Comparison of ENCODE assay signal across 17 mouse cellular contexts in genomic region chr5:66760747-66761146, GRCm38 (mm10). TPM values are rescaled to one million over a fixed set of nuclear protein-coding genes. Genes with fewer than 3 reads are reported as not detected.
DNase-seq lines count a peak whose midpoint lies in the region; ATAC-seq lines count a peak whose summit lies in the region.
"Had no signal": no experiment of that assay in that cellular context is flagged by ENCODE, and none has a peak within 500 bp of the region (broad histone marks: within the 10 kb centered on the region; RNA-seq: fewer than 3 reads in every experiment).

No protein-coding gene starts in this region.

- H3K27ac ChIP-seq in embryonic facial prominence, embryonic 14.5 days (replicated peaks; ENCODE audit: low read depth, low read length), result no peak overlapping the region
- no peak overlapping the region for H3K27ac ChIP-seq in embryonic facial prominence, embryonic 10.5 days (replicated peaks)
- H3K27ac ChIP-seq: embryonic facial prominence, embryonic 13.5 days; hindbrain, postnatal 0 days; limb, embryonic 10.5 days; liver, embryonic 13.5 days; stomach, embryonic 15.5 days had no signal

- H3K9ac ChIP-seq in embryonic facial prominence, embryonic 14.5 days (ENCODE audit: low read depth, low read length), result no peak overlapping the region
- H3K9ac ChIP-seq: embryonic facial prominence, embryonic 13.5 days; liver, embryonic 13.5 days; stomach, embryonic 15.5 days had no signal

- DNase-seq in embryonic facial prominence, embryonic 14.5 days (ENCODE audit: low spot score), result peak; percentile 44
- no peak for DNase-seq in embryonic facial prominence, embryonic 10.5 days (ENCODE audit: low spot score)
- peak; percentile 10 for DNase-seq in right cerebral cortex, postnatal 14 days
- DNase-seq in right cerebral cortex, postnatal 10 days (ENCODE audit: low spot score in 2 of 2), result no peak
- peak; percentile 65 for DNase-seq in gastrocnemius, postnatal 25 days
- DNase-seq in retina, postnatal 7 days (ENCODE audit: low read depth, low spot score), result peak; percentile 21
- DNase-seq in thymus, postnatal 0 days (ENCODE audit: low spot score), result no peak
- no peak for DNase-seq in lung, postnatal 14 days
- DNase-seq: kidney, adult 2 months; liver, embryonic 13.5 days had no signal

- WGBS in embryonic facial prominence, embryonic 14.5 days, result 83% methylated on average over 10 of the region's 10 CpGs
- WGBS in embryonic facial prominence, embryonic 10.5 days, result 89% methylated on average over 10 of the region's 10 CpGs

- no peaks in the 10 kb centered on the region for H3K9me3 ChIP-seq in embryonic facial prominence, embryonic 14.5 days (ENCODE audit: control insufficient read depth, low read length)
- no peaks in the 10 kb centered on the region for H3K9me3 ChIP-seq in embryonic facial prominence, embryonic 10.5 days
- H3K9me3 ChIP-seq: embryonic facial prominence, embryonic 13.5 days; limb, embryonic 10.5 days; liver, embryonic 13.5 days; stomach, embryonic 15.5 days had no signal

- H3K4me2 ChIP-seq in embryonic facial prominence, embryonic 14.5 days (ENCODE audit: low read depth, low read length), result no peak overlapping the region
- H3K4me2 ChIP-seq: embryonic facial prominence, embryonic 13.5 days; liver, embryonic 13.5 days; stomach, embryonic 15.5 days had no signal

- H3K27me3 ChIP-seq in embryonic facial prominence, embryonic 14.5 days (replicated peaks; ENCODE audit: control insufficient read depth, insufficient read depth, low read length), result no peaks in the 10 kb centered on the region
- H3K27me3 ChIP-seq in embryonic facial prominence, embryonic 10.5 days (replicated peaks; ENCODE audit: low read depth, poor library complexity, severe bottlenecking), result no peaks in the 10 kb centered on the region
- H3K27me3 ChIP-seq: embryonic facial prominence, embryonic 13.5 days; liver, embryonic 13.5 days; stomach, embryonic 15.5 days had no signal

- H3K4me3 ChIP-seq in embryonic facial prominence, embryonic 14.5 days (ENCODE audit: low read depth, low read length), result no peak overlapping the region
- H3K4me3 ChIP-seq in embryonic facial prominence, embryonic 10.5 days, result no peak overlapping the region
- H3K4me3 ChIP-seq: embryonic facial prominence, embryonic 13.5 days; limb, embryonic 10.5 days; liver, embryonic 13.5 days; stomach, embryonic 15.5 days had no signal

- peaks cover 5% of the 10 kb centered on the region for H3K4me1 ChIP-seq in embryonic facial prominence, embryonic 14.5 days (ENCODE audit: control insufficient read depth, insufficient read depth, low read length)
- peaks cover 23% of the 10 kb centered on the region for H3K4me1 ChIP-seq in embryonic facial prominence, embryonic 10.5 days
- H3K4me1 ChIP-seq: liver, embryonic 13.5 days; stomach, embryonic 15.5 days had no signal

- peak; percentile 35; the same call in 1 of the 2 replicates for ATAC-seq in embryonic facial prominence, embryonic 14.5 days (ENCODE audit: low read depth)
- ATAC-seq: hindbrain, postnatal 0 days; lung, postnatal 0 days had no signal

- H3K36me3 ChIP-seq in embryonic facial prominence, embryonic 14.5 days (ENCODE audit: control insufficient read depth, insufficient read depth, low read length), result no peaks in the 10 kb centered on the region
- H3K36me3 ChIP-seq in embryonic facial prominence, embryonic 10.5 days (replicated peaks), result no peaks in the 10 kb centered on the region
- H3K36me3 ChIP-seq: limb, embryonic 10.5 days; liver, embryonic 13.5 days; stomach, embryonic 15.5 days had no signal

RNA-seq across cellular contexts. Expression of gene Limch1, which starts 15.1 kb away (rescaled TPM):
- polyA plus RNA-seq in embryonic facial prominence, embryonic 14.5 days (2014; fragmentation: Nextera tagmentation; extraction: Ambion mirVana), result 70.5 and 71.1 TPM in 2 replicates
- 47.1 and 50.8 TPM in 2 replicates for polyA plus RNA-seq in embryonic facial prominence, embryonic 10.5 days (2016; fragmentation: Nextera tagmentation; extraction: Ambion mirVana)
- 100 to 1,000 TPM in 1 of 2 experiments, 10 to 100 TPM in 1; 94.9 to 110 TPM for total RNA-seq in gastrocnemius, postnatal 25 days (2021)
- 9.4 and 12.9 TPM in 2 replicates for polyA plus RNA-seq in thymus, postnatal 0 days (2015; fragmentation: Nextera tagmentation; extraction: Ambion mirVana)
- total RNA-seq: common myeloid progenitor, adult 5-6 weeks had no signal
- polyA plus RNA-seq: C2C12 had no signal

Comparison
In these comparisons a context has a peak if more than half of its experiments do, and no peak if none do; other contexts are left out.
1. DNase-seq: peak in embryonic facial prominence, embryonic 14.5 days (single experiment), right cerebral cortex, postnatal 14 days (single experiment), gastrocnemius, postnatal 25 days (single experiment) and retina, postnatal 7 days (single experiment); none in embryonic facial prominence, embryonic 10.5 days (single experiment), right cerebral cortex, postnatal 10 days (0 of 2), thymus, postnatal 0 days (single experiment) and lung, postnatal 14 days (single experiment).